Mouse (Mus musculus) c-Kit-positive CD71-negative TER-119-negative erythroid progenitor cells, embryonic 14.5 days (primary cell): ENCODE measurements around the gene Pla2g5.
A peak's percentile ranks its signal among the peaks of the same experiment; 100 is the strongest.
"Not testable (repeated sequence)": the region's sequence is repeated elsewhere in the genome, so short reads cannot be mapped to it uniquely, and the experiment has no call there.

Experiments used
- DNase-seq: peaks from one replicate; pipeline ENCODE4 v3.0.0-alpha.2; 2013; ENCODE audit warnings: low read depth

Pla2g5 gene

DNA sequence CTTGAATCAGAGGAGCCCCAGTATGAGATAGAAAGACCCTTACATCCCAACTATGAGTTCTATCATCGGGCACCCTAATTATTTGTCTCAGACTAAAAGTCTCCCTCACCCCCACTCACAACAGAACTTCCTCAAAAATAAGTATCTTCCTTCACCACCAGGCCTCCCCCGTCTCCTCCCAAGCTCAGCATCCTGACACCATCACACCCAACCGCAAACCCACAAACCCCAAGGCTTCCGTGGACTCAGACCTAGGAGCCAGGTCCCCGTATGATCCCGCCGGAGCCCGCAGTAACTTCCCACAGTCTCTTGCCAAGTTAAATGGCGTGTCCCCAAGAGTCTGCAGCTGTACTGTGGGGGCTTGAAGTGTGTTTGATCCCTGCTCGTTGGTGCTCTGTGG, 5.7 kb downstream of the Pla2g5 start:
- DNase-seq, result no peak

- DNase-seq, result peak; percentile 80
Observed at GRCm38 (mm10) chr4:138856491-138856890, 6.8 kb downstream of the Pla2g5 start.

- DNase-seq, result no peak
Observed at GRCm38 (mm10) chr4:138855092-138855632, 8.1 kb downstream of the Pla2g5 start.

GRCm38 (mm10) chr4:138852961-138853360, 10.3 kb downstream of the Pla2g5 start:
- no peak for DNase-seq

DNA sequence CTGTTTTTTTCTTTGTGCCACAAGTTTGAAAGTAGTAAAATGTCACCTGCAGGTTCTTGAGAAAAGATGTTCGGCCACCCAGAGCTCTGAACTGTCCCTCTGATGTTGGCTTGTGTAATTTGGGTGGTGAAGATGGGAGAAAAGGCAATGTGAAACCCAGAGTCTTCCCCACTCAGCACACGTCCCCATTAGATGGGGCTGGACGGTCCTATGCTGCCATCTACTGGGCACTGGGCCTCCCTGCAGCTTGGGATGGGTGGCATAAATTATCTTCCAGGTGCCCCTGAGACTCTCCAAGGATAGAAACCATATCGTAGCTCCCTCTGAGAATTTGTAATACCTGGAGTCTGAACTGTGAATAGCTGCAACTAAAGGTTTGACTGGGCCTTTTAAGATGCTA, 11.8 kb downstream of the Pla2g5 start:
- peak; percentile 43 for DNase-seq

DNA sequence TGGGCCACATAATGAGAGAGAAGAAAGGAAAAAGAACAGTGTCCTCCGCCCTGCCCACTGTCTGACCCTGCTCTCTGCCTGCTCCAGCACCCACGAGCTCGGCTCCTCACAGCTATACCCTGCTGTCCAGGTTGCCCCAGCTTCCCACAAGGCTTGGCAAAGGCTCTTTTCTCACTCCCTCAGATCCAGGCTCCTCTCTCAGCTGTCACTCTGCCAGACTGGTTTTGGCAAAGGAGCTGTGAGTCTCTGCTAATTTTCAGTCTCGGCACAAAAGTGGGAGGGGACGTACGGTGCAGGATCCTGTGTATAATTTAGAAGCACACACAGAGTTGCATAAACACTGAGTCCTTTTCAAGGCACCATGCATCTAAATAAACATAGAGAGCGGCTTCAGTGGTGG, 21.9 kb downstream of the Pla2g5 start:
- DNase-seq, result no peak

DNA sequence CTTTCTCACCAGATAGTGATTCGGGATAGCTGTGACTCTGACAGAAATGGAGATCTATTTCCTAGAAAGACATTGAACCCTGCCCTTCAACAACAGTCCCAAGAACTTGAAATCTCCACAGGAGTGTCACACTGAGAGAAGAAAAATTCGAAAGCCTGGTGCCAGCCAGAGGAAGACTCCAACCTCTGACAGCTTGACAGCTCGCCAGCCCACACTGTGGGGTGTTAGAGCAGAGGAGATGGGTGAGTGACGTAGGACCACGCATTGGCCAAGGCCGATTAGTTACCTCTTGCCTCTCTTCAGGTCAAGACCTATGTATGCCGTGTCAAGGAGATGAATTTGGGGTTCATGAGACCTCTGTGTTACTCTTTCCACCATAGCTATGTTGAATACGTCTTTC, 22.6 kb downstream of the Pla2g5 start:
- no peak for DNase-seq

DNA sequence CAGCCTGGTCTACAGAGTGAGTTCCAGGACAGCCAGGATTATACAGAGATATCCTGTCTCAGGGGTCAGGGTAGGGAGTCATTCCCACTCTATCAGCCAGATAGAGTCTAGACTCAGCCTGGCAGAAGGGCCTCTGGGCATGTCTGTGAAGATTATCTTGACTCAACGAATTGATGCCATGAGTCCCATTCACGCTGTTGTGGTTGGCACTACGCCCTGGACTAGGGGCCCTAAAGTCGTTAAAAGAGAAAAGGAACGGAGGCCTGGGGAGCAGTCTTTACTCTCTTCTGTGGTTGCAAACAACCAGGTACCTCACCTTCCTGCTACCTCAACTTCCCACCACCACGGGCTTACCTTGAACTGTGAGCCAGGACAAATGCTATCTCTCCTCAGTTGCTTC, 23.5 kb downstream of the Pla2g5 start:
- no peak for DNase-seq

DNA sequence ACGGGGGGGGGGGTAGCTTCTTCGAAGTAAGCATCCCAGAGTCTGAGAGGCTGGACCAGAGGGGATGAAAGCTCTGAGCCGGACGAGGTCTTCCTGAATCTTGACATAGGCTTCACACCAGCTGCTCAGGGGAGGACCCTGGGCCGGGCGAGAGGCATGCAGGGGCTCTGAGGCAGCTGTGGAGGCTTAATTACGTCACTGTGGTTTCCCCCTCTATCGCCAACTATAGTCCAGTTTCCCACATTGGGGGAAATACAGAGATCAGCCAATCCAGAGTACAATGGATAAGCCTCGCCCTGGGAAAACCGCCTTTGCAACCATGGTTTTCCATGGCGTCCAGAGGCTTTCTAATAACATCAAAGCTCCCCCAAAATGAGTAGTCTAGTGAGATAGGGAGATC, 36.1 kb downstream of the Pla2g5 start:
- no peak for DNase-seq

GRCm38 (mm10) chr4:138825751-138826567, 37.3 kb downstream of the Pla2g5 start:
- DNase-seq, result no peak

- DNase-seq, result no peak
Observed at GRCm38 (mm10) chr4:138824660-138825059, 38.6 kb downstream of the Pla2g5 start.

- DNase-seq, result not testable (repeated sequence)
Observed at GRCm38 (mm10) chr4:138824161-138824560, 39.1 kb downstream of the Pla2g5 start.

GRCm38 (mm10) chr4:138821036-138821435, 42.2 kb downstream of the Pla2g5 start:
- no peak for DNase-seq

DNA sequence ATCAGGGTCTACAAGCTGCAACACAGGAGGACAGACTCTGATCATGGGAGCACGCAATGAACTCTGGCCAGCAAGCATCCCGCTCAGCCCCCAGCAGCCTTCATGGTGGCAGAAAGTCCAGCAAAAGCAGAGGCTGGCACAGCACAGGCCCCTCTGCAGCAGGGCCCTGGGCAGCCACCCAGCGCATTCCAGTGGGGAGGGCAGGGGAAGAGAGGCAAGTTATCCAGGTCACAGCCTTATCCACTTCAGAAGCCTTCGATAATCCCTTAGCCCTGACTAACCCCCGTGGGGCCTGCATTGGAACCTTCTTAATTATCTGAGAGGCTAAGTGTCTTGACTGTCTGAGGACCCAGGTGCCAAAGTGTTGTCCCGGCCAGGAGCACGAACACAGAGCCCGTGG, 44.2 kb downstream of the Pla2g5 start:
- DNase-seq, result no peak

GRCm38 (mm10) chr4:138817736-138818135, 45.5 kb downstream of the Pla2g5 start:
- DNase-seq, result no peak

DNA sequence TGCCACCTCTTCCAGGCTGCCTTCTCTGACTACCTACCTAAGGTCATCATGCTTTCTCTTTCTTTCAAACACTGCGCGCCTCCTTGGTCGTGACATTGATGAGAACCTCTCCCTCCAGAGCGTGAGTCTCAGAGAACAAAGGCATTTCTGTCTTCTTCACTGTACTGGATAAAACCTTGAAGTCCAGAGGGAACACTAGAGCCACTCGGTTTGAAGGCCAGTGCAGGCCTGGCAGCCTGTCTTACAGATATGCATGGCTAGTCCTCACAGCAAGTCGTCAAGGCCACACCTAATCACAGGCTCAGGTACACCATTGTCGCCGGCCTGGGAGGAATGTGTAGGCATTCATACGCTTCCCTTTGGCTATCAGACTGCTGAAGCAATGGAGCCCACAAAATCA, 47.1 kb downstream of the Pla2g5 start:
- no peak for DNase-seq

DNA sequence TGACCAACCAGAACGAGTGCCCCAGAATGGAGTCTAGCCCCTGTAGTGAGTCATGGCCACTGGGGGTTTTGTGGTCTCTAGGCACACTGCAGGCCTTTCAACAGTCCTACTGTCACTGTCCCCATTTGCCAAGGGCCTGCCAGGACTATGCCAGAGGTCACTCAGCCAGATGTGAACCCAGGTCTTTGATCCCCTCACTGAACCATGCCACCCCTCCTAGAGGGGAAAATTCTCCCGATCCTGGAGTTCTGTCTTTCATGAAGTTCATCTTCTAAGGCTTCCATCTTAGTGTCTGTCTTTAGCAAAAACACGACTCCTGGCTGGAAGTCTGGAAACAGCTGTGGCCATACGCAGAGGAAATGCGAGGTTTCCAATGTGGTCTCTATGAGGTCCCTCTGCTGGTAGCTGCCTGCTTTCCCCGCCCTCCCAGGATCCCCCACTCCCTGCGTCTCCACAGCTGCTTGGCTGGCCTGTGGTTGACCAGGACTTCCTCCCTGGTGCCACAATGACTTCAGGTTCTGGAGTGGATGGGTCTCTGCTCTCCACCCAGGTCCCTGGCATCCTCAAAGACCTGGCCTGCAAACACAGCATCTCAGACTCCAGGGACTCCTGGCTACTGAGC, 56.3 kb downstream of the Pla2g5 start:
- no peak for DNase-seq

- DNase-seq, result no peak
Observed at GRCm38 (mm10) chr4:138806160-138806559, 57.1 kb downstream of the Pla2g5 start.

DNA sequence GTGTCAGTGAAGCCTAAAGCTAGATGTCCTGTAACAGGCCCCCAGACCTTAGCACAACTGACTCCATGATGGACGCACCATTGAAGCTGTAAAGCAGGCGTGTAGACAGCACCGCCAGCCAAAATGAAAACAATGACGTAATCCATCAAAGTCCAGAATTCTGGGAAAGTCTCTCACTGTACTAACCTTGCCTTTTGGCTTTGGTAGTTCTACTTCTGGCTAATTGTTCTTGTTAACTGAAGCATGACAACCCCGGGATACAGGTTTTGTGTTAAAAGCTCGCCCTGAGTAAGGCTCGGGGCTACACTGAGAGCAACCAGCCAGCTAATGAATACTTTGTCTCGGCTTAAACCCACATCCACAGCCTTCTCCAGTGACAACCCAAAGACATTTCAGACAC, 58.0 kb downstream of the Pla2g5 start:
- DNase-seq, result no peak

DNA sequence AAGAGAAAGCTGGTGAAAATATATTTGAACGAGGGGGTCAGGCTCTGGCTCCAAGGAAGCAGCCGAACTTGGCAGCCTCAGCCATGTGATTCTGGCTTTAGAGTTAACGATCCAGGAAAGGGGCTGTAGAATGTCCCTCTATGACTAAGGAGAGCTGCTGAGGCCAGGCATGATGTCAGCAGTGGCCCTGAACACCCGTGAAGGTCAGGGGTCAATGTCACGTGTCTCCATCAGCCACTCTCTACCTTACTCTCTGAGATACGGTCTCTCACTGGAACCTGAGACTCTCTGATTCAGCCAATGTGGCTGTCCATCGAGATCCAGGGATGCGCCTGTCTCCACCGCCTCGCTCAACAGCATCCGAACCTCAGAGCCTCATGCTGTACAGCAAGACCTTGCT, 60.4 kb downstream of the Pla2g5 start:
- DNase-seq, result no peak

- DNase-seq, result no peak
Observed at GRCm38 (mm10) chr4:138801631-138802030, 61.7 kb downstream of the Pla2g5 start.

DNA sequence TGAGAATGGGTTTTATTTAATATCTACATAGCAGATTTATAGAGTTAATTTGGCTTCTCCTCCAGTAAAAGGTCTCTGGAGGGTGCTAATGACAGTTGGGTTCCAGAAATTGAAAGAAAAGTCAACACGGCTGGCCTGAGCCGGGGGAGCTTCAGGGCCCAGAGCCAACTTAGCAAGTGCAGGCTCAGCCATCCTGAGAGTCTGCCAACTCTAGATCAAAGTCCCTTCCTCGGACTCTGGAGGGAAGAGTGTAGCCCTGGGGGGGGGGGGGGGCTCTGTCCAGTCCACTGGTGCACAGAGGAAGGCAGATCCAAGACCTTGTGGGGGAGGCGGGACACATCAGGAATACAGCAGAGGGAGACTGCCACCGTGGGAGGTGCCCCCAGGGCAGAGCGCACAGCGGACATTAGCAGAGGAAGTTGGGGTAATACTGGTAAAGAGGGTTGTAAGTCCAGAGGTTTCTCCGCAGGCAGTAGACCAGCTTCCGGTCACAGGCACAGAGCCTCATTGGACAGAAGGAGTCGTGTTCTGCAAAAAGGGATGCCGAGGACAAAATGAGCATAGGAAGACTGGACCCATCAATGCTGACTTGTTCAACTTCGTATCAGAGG, 63.0 kb downstream of the Pla2g5 start:
- no peak for DNase-seq

- DNase-seq, result no peak
Observed at GRCm38 (mm10) chr4:138797217-138797570, 66.1 kb downstream of the Pla2g5 start.
